Mouse (Mus musculus) bone marrow, adult 2 months (tissue): ENCODE data around the gene Megf8. TPM values are rescaled to one million over a fixed set of nuclear protein-coding genes. Genes with fewer than 3 reads are reported as not detected.
"Not testable (repeated sequence)": the region's sequence is repeated elsewhere in the genome, so short reads cannot be mapped to it uniquely, and the experiment has no call there.

ENCODE experiments used
- H3K27ac ChIP-seq: fragments of 200-500 bp; 2 replicates; pipeline ENCODE4 v1.5.1; 2012; ENCODE audit warnings: low read depth, mild to moderate bottlenecking, control low read depth, inconsistent platforms, low read length; ENCODE audit not compliant: control insufficient read depth, poor library complexity, insufficient read depth
- H3K4me1 ChIP-seq: fragments of 200-500 bp; 2 replicates; pipeline ENCODE4 v1.6.1; 2011; ENCODE audit warnings: low read length; ENCODE audit not compliant: control insufficient read depth, insufficient read depth
- H3K4me3 ChIP-seq: fragments of 200-500 bp; replicated peaks from 2 replicates; pipeline ENCODE3; 2011; ENCODE audit warnings: mild to moderate bottlenecking, low read depth, low read length, control low read depth; ENCODE audit not compliant: control insufficient read depth
- CTCF ChIP-seq: fragments of 200-500 bp; IDR thresholded peaks from 2 replicates; pipeline ENCODE4 v1.5.1; 2011; ENCODE audit warnings: low read length, control low read depth; ENCODE audit not compliant: control insufficient read depth, insufficient read depth
- POLR2A ChIP-seq: fragments of 200-500 bp; IDR thresholded peaks from 2 replicates; pipeline ENCODE4 v1.6.1; 2011; ENCODE audit warnings: low read depth, mild to moderate bottlenecking, control low read depth, low read length, borderline replicate concordance; ENCODE audit not compliant: control insufficient read depth
- WGBS: fragments of 180-500 bp; shearing (Covaris S2); methylation state at CpG from one replicate; pipeline ENCODE4 v1.1.7; 2018; 5-methylcytosine and 5-hydroxymethylcytosine counted together
- polyA plus RNA-seq: library from polyadenylated mRNA; stranded (reverse); fragments of >200 nt; gene quantifications from 2 replicates; pipeline ENCODE4 v1.2.4, GENCODE M21; 2011; ENCODE audit warnings: low replicate concordance; ENCODE audit not compliant: missing spikeins, insufficient read depth, insufficient read length

The Megf8 gene
- polyA plus RNA-seq, 1 experiment: 5.7 TPM

GRCm38 (mm10) chr7:25311193-25311592 lies 5.8 kb upstream of the Megf8 start:
- no peak for TF ChIP-seq POLR2A
- no peak for TF ChIP-seq CTCF
- H3K4me3 ChIP-seq: no peak overlapping the region
- no peaks in the 10 kb centered on the region for H3K4me1 ChIP-seq
- H3K27ac ChIP-seq: no peak overlapping the region
- 76% methylated on average over 11 of the region's 11 CpGs for WGBS

- Histone ChIP-seq H3K27ac (no peak overlapping the region), H3K4me3 (no peak overlapping the region), H3K4me1 (no peaks in the 10 kb centered on the region; the same call in 1 of the 2 replicates)
- TF ChIP-seq POLR2A (no peak), CTCF (no peak)
- WGBS: 48% methylated on average over 7 of the region's 7 CpGs
Observed at GRCm38 (mm10) chr7:25313325-25313724, 3.6 kb upstream of the Megf8 start.

GRCm38 (mm10) chr7:25314606-25315305 lies 2.2 kb upstream of the Megf8 start:
- Histone ChIP-seq H3K4me1 (no peaks in the 10 kb centered on the region; the same call in 1 of the 2 replicates), H3K27ac (no peak overlapping the region), H3K4me3 (no peak overlapping the region)
- TF ChIP-seq CTCF (no peak), POLR2A (no peak)
- 3% methylated on average over 51 of the region's 51 CpGs for WGBS

GRCm38 (mm10) chr7:25315306-25316041 lies 1.5 kb upstream of the Megf8 start:
- no peak overlapping the region for H3K4me3 ChIP-seq
- no peak for TF ChIP-seq CTCF
- TF ChIP-seq POLR2A: no peak
- WGBS: 2% methylated on average over 69 of the region's 69 CpGs

GRCm38 (mm10) chr7:25317446-25317999 lies 559 bp downstream of the Megf8 start:
- Histone ChIP-seq H3K27ac (no peak overlapping the region), H3K4me3 (no peak overlapping the region)

More at GRCm38 (mm10) chr7:25315306-25316041, 1.5 kb upstream of the Megf8 start:
- no peaks in the 10 kb centered on the region; the same call in 1 of the 2 replicates for H3K4me1 ChIP-seq
- H3K27ac ChIP-seq: no peak overlapping the region

GRCm38 (mm10) chr7:25322058-25322484 lies 5.1 kb downstream of the Megf8 start:
- H3K27ac ChIP-seq: no peak overlapping the region
- WGBS: 74% methylated on average over 6 of the region's 6 CpGs
- H3K4me3 ChIP-seq: no peak overlapping the region

More at GRCm38 (mm10) chr7:25317446-25317999, 559 bp downstream of the Megf8 start:
- no peak for TF ChIP-seq POLR2A
- TF ChIP-seq CTCF: no peak
- WGBS: 76% methylated on average over 21 of the region's 21 CpGs
- H3K4me1 ChIP-seq: no peaks in the 10 kb centered on the region; the same call in 1 of the 2 replicates

GRCm38 (mm10) chr7:25323219-25323618 lies 6.3 kb downstream of the Megf8 start:
- no peak overlapping the region for H3K4me3 ChIP-seq
- H3K4me1 ChIP-seq: no peaks in the 10 kb centered on the region
- no peak overlapping the region for H3K27ac ChIP-seq
- 65% methylated on average over 2 of the region's 2 CpGs for WGBS
- no peak for TF ChIP-seq POLR2A
- no peak for TF ChIP-seq CTCF

More at GRCm38 (mm10) chr7:25322058-25322484, 5.1 kb downstream of the Megf8 start:
- TF ChIP-seq CTCF (no peak), POLR2A (no peak)
- H3K4me1 ChIP-seq: no peaks in the 10 kb centered on the region; the same call in 1 of the 2 replicates

- H3K27ac ChIP-seq, H3K4me1 ChIP-seq, H3K4me3 ChIP-seq: not testable (repeated sequence)
- WGBS: 75% methylated on average over 6 of the region's 6 CpGs
Observed at GRCm38 (mm10) chr7:25325431-25325830, 8.5 kb downstream of the Megf8 start.
